Comparison of ENCODE assay signal across 8 mouse cellular contexts in genomic region chr12:87388122-87388774, GRCm38 (mm10). TPM values are rescaled to one million over a fixed set of nuclear protein-coding genes. Genes with fewer than 3 reads are reported as not detected.
DNase-seq lines count a peak whose midpoint lies in the region; ATAC-seq and TF ChIP-seq lines count a peak whose summit lies in the region.

Sptlc2 (minus strand) TSS chr12:87388355.

- WGBS in heart, embryonic 11.5 days (ENCODE audit: insufficient replicate concordance): under 1% methylated on average over 45 of the region's 45 CpGs
- 0% methylated on average over 45 of the region's 45 CpGs for WGBS in kidney, embryonic 16.5 days
- WGBS in liver, adult 2 months: under 1% methylated on average over 45 of the region's 45 CpGs

- H3K27me3 ChIP-seq in C2C12 (ENCODE audit: control insufficient read depth, insufficient read depth, insufficient read length) (no peaks in the 10 kb centered on the region), myocyte (ENCODE audit: control insufficient read depth, insufficient read depth, insufficient read length) (no peaks in the 10 kb centered on the region)
- peaks cover 9% of the 10 kb centered on the region for H3K27me3 ChIP-seq in erythroblast, embryonic 14.5 days (ENCODE audit: control insufficient read depth)
- no peaks in the 10 kb centered on the region for H3K27me3 ChIP-seq in heart, embryonic 11.5 days (ENCODE audit: control insufficient read depth, insufficient read depth, low read length)
- no peaks in the 10 kb centered on the region for H3K27me3 ChIP-seq in kidney, embryonic 16.5 days (ENCODE audit: insufficient read depth, low read length)
- no peaks in the 10 kb centered on the region for H3K27me3 ChIP-seq in liver, adult 2 months (ENCODE audit: control insufficient read depth, insufficient read depth, low read length)
- H3K27me3 ChIP-seq in splenic B cell, adult 2 months (ENCODE audit: control insufficient read depth, insufficient read depth, low read length, poor library complexity, severe bottlenecking): no peaks in the 10 kb centered on the region

- H3K79me2 ChIP-seq in C2C12 (ENCODE audit: control insufficient read depth, insufficient read depth) (peaks cover 46% of the 10 kb centered on the region), myocyte (ENCODE audit: control insufficient read depth, insufficient read depth) (peaks cover 44% of the 10 kb centered on the region)
- peaks cover 12% of the 10 kb centered on the region for H3K79me2 ChIP-seq in liver, adult 2 months (ENCODE audit: control insufficient read depth, insufficient read depth, low read length)

- H3K4me2 ChIP-seq in heart, embryonic 11.5 days: peak within 1 kb of the TSS; percentile 86
- peak within 1 kb of the TSS; percentile 94 for H3K4me2 ChIP-seq in kidney, embryonic 16.5 days (replicated peaks; ENCODE audit: low read depth, low read length)
- H3K4me2 ChIP-seq in myocyte (ENCODE audit: low read depth): peak within 1 kb of the TSS; percentile 77

- no peaks in the 10 kb centered on the region for H3K9me3 ChIP-seq in erythroblast, embryonic 14.5 days (ENCODE audit: control insufficient read depth, low read length)
- H3K9me3 ChIP-seq in heart, embryonic 11.5 days (replicated peaks; ENCODE audit: control insufficient read depth, low read length): no peaks in the 10 kb centered on the region
- H3K9me3 ChIP-seq in kidney, embryonic 16.5 days (ENCODE audit: low read length): no peaks in the 10 kb centered on the region

- peaks cover 26% of the 10 kb centered on the region for H3K4me1 ChIP-seq in erythroblast, embryonic 14.5 days (ENCODE audit: control insufficient read depth)
- peaks cover 3% of the 10 kb centered on the region; the same call in 1 of the 2 replicates for H3K4me1 ChIP-seq in heart, embryonic 11.5 days (ENCODE audit: control insufficient read depth, insufficient read depth, low read length)
- peaks cover 18% of the 10 kb centered on the region for H3K4me1 ChIP-seq in kidney, embryonic 16.5 days (ENCODE audit: insufficient read depth, low read length)
- peaks cover 12% of the 10 kb centered on the region for H3K4me1 ChIP-seq in liver, adult 2 months (ENCODE audit: control insufficient read depth, insufficient read depth, low read length)

- no peaks in the 10 kb centered on the region for H3K36me3 ChIP-seq in C2C12 (ENCODE audit: control insufficient read depth, insufficient read depth)
- H3K36me3 ChIP-seq in erythroblast, embryonic 14.5 days (ENCODE audit: control insufficient read depth): no peaks in the 10 kb centered on the region
- no peaks in the 10 kb centered on the region for H3K36me3 ChIP-seq in heart, embryonic 11.5 days (ENCODE audit: control insufficient read depth, insufficient read depth, low read length)
- H3K36me3 ChIP-seq in kidney, embryonic 16.5 days (ENCODE audit: insufficient read depth, low read length): no peaks in the 10 kb centered on the region
- H3K36me3 ChIP-seq in liver, adult 2 months (ENCODE audit: control insufficient read depth, insufficient read depth, low read length): no peaks in the 10 kb centered on the region
- no peaks in the 10 kb centered on the region for H3K36me3 ChIP-seq in myocyte (ENCODE audit: control insufficient read depth, insufficient read depth)
- no peaks in the 10 kb centered on the region for H3K36me3 ChIP-seq in splenic B cell, adult 2 months (ENCODE audit: control insufficient read depth, insufficient read depth, low read length, poor library complexity, severe bottlenecking)

- H3ac ChIP-seq in C2C12 (ENCODE audit: control insufficient read depth, insufficient read length, low read depth): peak within 1 kb of the TSS; percentile 90
- peak within 1 kb of the TSS; percentile 79 for H3ac ChIP-seq in myocyte (ENCODE audit: control insufficient read depth, insufficient read length)

- H3K27ac ChIP-seq in heart, embryonic 11.5 days (ENCODE audit: low read depth, low read length): peak within 1 kb of the TSS; percentile 86
- peak within 1 kb of the TSS; percentile 85 for H3K27ac ChIP-seq in kidney, embryonic 16.5 days (ENCODE audit: low read length)
- peak within 1 kb of the TSS; percentile 73 for H3K27ac ChIP-seq in liver, adult 2 months (replicated peaks; ENCODE audit: insufficient read depth, low read depth, low read length)

- TF ChIP-seq CTCF in C2C12 (IDR thresholded peaks at IDR 0.05; ENCODE audit: control insufficient read depth, insufficient read depth, insufficient read length): no peak
- TF ChIP-seq CTCF in brain, embryonic 14.5 days (IDR thresholded peaks at IDR 0.05; ENCODE audit: borderline replicate concordance, extremely low read depth, insufficient read depth, insufficient read length): no peak
- no peak for TF ChIP-seq CTCF in liver, adult 2 months (IDR thresholded peaks at IDR 0.05; ENCODE audit: low read depth, low read length)

- TF ChIP-seq POLR2A in brain, embryonic 14.5 days (IDR thresholded peaks at IDR 0.05; ENCODE audit: borderline replicate concordance, extremely low read depth, insufficient read depth, insufficient read length, poor library complexity, severe bottlenecking): peak; percentile 85
- TF ChIP-seq POLR2A in liver, adult 2 months (IDR thresholded peaks at IDR 0.05; ENCODE audit: extremely low read depth, insufficient read depth, low read length): peak; percentile 82
- TF ChIP-seq POLR2A in myocyte (IDR thresholded peaks at IDR 0.05; ENCODE audit: insufficient read length, low read depth): peak; percentile 90

- H3K9ac ChIP-seq in heart, embryonic 11.5 days (ENCODE audit: low read depth, low read length): peak within 1 kb of the TSS; percentile 96
- peak within 1 kb of the TSS; percentile 89 for H3K9ac ChIP-seq in kidney, embryonic 16.5 days (replicated peaks; ENCODE audit: low read length)
- H3K9ac ChIP-seq in liver, adult 2 months (ENCODE audit: low read depth, low read length): peak within 1 kb of the TSS; percentile 92

- DNase-seq in brain, embryonic 14.5 days (ENCODE audit: low read depth): peak; percentile 100
- DNase-seq in liver, adult 2 months (ENCODE audit: extremely low read depth, low read depth, low spot score): peak; percentile 100
- peak; percentile 99 for DNase-seq in splenic B cell, adult 2 months (ENCODE audit: low read depth, low spot score)

- peaks cover 39% of the 10 kb centered on the region for H3K79me3 ChIP-seq in C2C12 (ENCODE audit: low read depth)

- peak; percentile 97 for ATAC-seq in heart, embryonic 11.5 days (replicated peaks; ENCODE audit: insufficient number of reproducible peaks, low FRiP score, low TSS enrichment)
- ATAC-seq in kidney, embryonic 16.5 days (ENCODE audit: low FRiP score, low TSS enrichment): peak; percentile 99

- H3K4me3 ChIP-seq in C2C12 (ENCODE audit: insufficient read depth, poor library complexity, severe bottlenecking) (peak within 1 kb of the TSS; percentile 91), myocyte (peak within 1 kb of the TSS; percentile 78)
- peak within 1 kb of the TSS; percentile 77 for H3K4me3 ChIP-seq in erythroblast, embryonic 14.5 days (replicated peaks)
- peak within 1 kb of the TSS; percentile 99 for H3K4me3 ChIP-seq in heart, embryonic 11.5 days (ENCODE audit: low read depth, low read length)
- peak within 1 kb of the TSS; percentile 80 for H3K4me3 ChIP-seq in kidney, embryonic 16.5 days (ENCODE audit: low read length)
- H3K4me3 ChIP-seq in liver, adult 2 months (ENCODE audit: insufficient read depth, low read depth, low read length): peak within 1 kb of the TSS; percentile 96

TF ChIP-seq in C2C12, 6 proteins besides CTCF, POLR2A, EP300 and RAD21:
- TF ChIP-seq MAX (IDR thresholded peaks at IDR 0.05): peak; percentile 18
- TF ChIP-seq MYOG (IDR thresholded peaks at IDR 0.05; ENCODE audit: control insufficient read depth, extremely low read depth, insufficient read length): no peak

TF ChIP-seq in myocyte, 11 proteins besides CTCF, POLR2A, EP300 and RAD21:
- TF ChIP-seq CEBPB (IDR thresholded peaks at IDR 0.05; ENCODE audit: insufficient read depth, poor library complexity, severe bottlenecking) (no peak), POLR2AphosphoS2 (IDR thresholded peaks at IDR 0.05; ENCODE audit: insufficient read length, low read depth) (peak; percentile 81)

RNA-seq across cellular contexts. Expression of gene Sptlc2, which starts in this region (rescaled TPM):
- polyA plus RNA-seq in C2C12 (2012; fragmentation: generic; extraction: Trizol) (44.7 TPM), myocyte (2012; fragmentation: generic; extraction: Trizol) (43.4 TPM)
- polyA plus RNA-seq in brain, embryonic 14.5 days (2012; rRNA removed): 24.6 and 31.0 TPM in 2 replicates
- polyA plus RNA-seq in erythroblast, embryonic 14.5 days (2012): 0.29 and 0.80 TPM in 2 replicates
- polyA plus RNA-seq in heart, embryonic 11.5 days (2014; fragmentation: Nextera tagmentation; extraction: Ambion mirVana): 73.2 and 82.1 TPM in 2 replicates
- 84.9 and 86.9 TPM in 2 replicates for polyA plus RNA-seq in kidney, embryonic 16.5 days (2015; fragmentation: Nextera tagmentation; extraction: Ambion mirVana)
- 13.8 and 14.4 TPM in 2 replicates for total RNA-seq in liver, adult 2 months (2014; rRNA removed)
- 4.3 and 6.5 TPM in 2 replicates for polyA plus RNA-seq in liver, adult 2 months (2012; rRNA removed)

Comparison
In these comparisons a context has a peak if more than half of its experiments do, and no peak if none do; other contexts are left out.
1. Peak in every context shown above with its lines: DNase-seq, ATAC-seq, H3K4me3 ChIP-seq and H3K27ac ChIP-seq.